Mouse (Mus musculus): ENCODE results near the gene Igf1r. TPM values are rescaled to one million over a fixed set of nuclear protein-coding genes. Genes with fewer than 3 reads are reported as not detected.

Igf1r gene
- polyA plus RNA-seq, 1 experiment from 2014 or later, result 6.8 TPM

GRCm38 (mm10) chr7:68070030-68070429 lies 117.4 kb downstream of the Igf1r start:
- H3K27ac ChIP-seq (replicated peaks), result no peak overlapping the region
- no peaks in the 10 kb centered on the region for H3K9me3 ChIP-seq (ENCODE audit: control insufficient read depth, low read length)
- no peak overlapping the region for H3K4me3 ChIP-seq (ENCODE audit: low read depth, low read length)
- ATAC-seq (ENCODE audit: low FRiP score, low TSS enrichment) (no peak), DNase-seq (ENCODE audit: low spot score) (no peak)
- no peaks in the 10 kb centered on the region for H3K4me1 ChIP-seq (replicated peaks; ENCODE audit: control insufficient read depth, insufficient read depth)
- TF ChIP-seq EP300 (optimal IDR thresholded peaks at IDR 0.05), result no peak
- TF ChIP-seq CTCF (IDR thresholded peaks at IDR 0.05; ENCODE audit: low read depth), result no peak
- no peaks in the 10 kb centered on the region for H3K36me3 ChIP-seq (ENCODE audit: control insufficient read depth, insufficient read depth, low read length)
- H3K27me3 ChIP-seq (ENCODE audit: control insufficient read depth, insufficient read depth, low read length), result no peaks in the 10 kb centered on the region
- WGBS, result 11% methylated on average over 3 of the region's 3 CpGs
- H3K9ac ChIP-seq (ENCODE audit: low read length), result no peak overlapping the region
- no peak overlapping the region for H3K4me2 ChIP-seq (replicated peaks; ENCODE audit: low read depth)

GRCm38 (mm10) chr7:68070626-68071025 lies 118.0 kb downstream of the Igf1r start:
- H3K4me2 ChIP-seq (replicated peaks; ENCODE audit: low read depth), result 0 out of 2 replicates have a peak overlapping the region, but pooled peaks have one; percentile 4

GRCm38 (mm10) chr7:68071050-68071449 lies 118.4 kb downstream of the Igf1r start:
- no peak for DNase-seq (ENCODE audit: low spot score)
- H3K4me1 ChIP-seq (replicated peaks; ENCODE audit: control insufficient read depth, insufficient read depth), result peaks cover 4% of the 10 kb centered on the region; the same call in 1 of the 2 replicates
- H3K27ac ChIP-seq (replicated peaks), result no peak overlapping the region
- no peak overlapping the region for H3K9ac ChIP-seq (ENCODE audit: low read length)
- no peak overlapping the region for H3K4me3 ChIP-seq (ENCODE audit: low read depth, low read length)
- no peaks in the 10 kb centered on the region for H3K27me3 ChIP-seq (ENCODE audit: control insufficient read depth, insufficient read depth, low read length)
- no peak for ATAC-seq (ENCODE audit: low FRiP score, low TSS enrichment)
- TF ChIP-seq CTCF (IDR thresholded peaks at IDR 0.05; ENCODE audit: low read depth) (no peak), EP300 (optimal IDR thresholded peaks at IDR 0.05) (no peak)
- no peaks in the 10 kb centered on the region for H3K9me3 ChIP-seq (ENCODE audit: control insufficient read depth, low read length)
- WGBS, result 89% methylated on average over 3 of the region's 3 CpGs
- no peak overlapping the region for H3K4me2 ChIP-seq (replicated peaks; ENCODE audit: low read depth)
- H3K36me3 ChIP-seq (ENCODE audit: control insufficient read depth, insufficient read depth, low read length), result no peaks in the 10 kb centered on the region

More at GRCm38 (mm10) chr7:68070626-68071025, 118.0 kb downstream of the Igf1r start:
- DNase-seq (ENCODE audit: low spot score) (peak; percentile 86), ATAC-seq (ENCODE audit: low FRiP score, low TSS enrichment) (peak; percentile 63; the same call in 1 of the 2 replicates)
- WGBS, result 8% methylated on average over 7 of the region's 7 CpGs
- peaks cover under 1% of the 10 kb centered on the region; the same call in 1 of the 2 replicates for H3K4me1 ChIP-seq (replicated peaks; ENCODE audit: control insufficient read depth, insufficient read depth)
- H3K9ac ChIP-seq (ENCODE audit: low read length), result no peak overlapping the region
- no peaks in the 10 kb centered on the region for H3K27me3 ChIP-seq (ENCODE audit: control insufficient read depth, insufficient read depth, low read length)
- H3K9me3 ChIP-seq (ENCODE audit: control insufficient read depth, low read length), result no peaks in the 10 kb centered on the region
- no peak overlapping the region for H3K27ac ChIP-seq (replicated peaks)
- no peak overlapping the region for H3K4me3 ChIP-seq (ENCODE audit: low read depth, low read length)
- no peaks in the 10 kb centered on the region for H3K36me3 ChIP-seq (ENCODE audit: control insufficient read depth, insufficient read depth, low read length)
- TF ChIP-seq EP300 (optimal IDR thresholded peaks at IDR 0.05), result no peak
- TF ChIP-seq CTCF (IDR thresholded peaks at IDR 0.05; ENCODE audit: low read depth), result peak; percentile 56

- H3K4me1 ChIP-seq (replicated peaks; ENCODE audit: control insufficient read depth, insufficient read depth), result peaks cover 4% of the 10 kb centered on the region; the same call in 1 of the 2 replicates
- no peak overlapping the region for H3K9ac ChIP-seq (ENCODE audit: low read length)
- TF ChIP-seq CTCF (IDR thresholded peaks at IDR 0.05; ENCODE audit: low read depth), result no peak
- no peak for TF ChIP-seq EP300 (optimal IDR thresholded peaks at IDR 0.05)
- DNase-seq (ENCODE audit: low spot score), result no peak
- no peak for ATAC-seq (ENCODE audit: low FRiP score, low TSS enrichment)
- H3K27me3 ChIP-seq (ENCODE audit: control insufficient read depth, insufficient read depth, low read length), result no peaks in the 10 kb centered on the region
- no peak overlapping the region for H3K27ac ChIP-seq (replicated peaks)
- no peaks in the 10 kb centered on the region for H3K9me3 ChIP-seq (ENCODE audit: control insufficient read depth, low read length)
- no peak overlapping the region for H3K4me3 ChIP-seq (ENCODE audit: low read depth, low read length)
- WGBS, result 91% methylated on average over 11 of the region's 11 CpGs
- no peaks in the 10 kb centered on the region for H3K36me3 ChIP-seq (ENCODE audit: control insufficient read depth, insufficient read depth, low read length)
- no peak overlapping the region for H3K4me2 ChIP-seq (replicated peaks; ENCODE audit: low read depth)
These were observed 119.1 kb downstream of the Igf1r start for GRCm38 (mm10) chr7:68071749-68072148.

- Histone ChIP-seq H3K36me3 (ENCODE audit: control insufficient read depth, insufficient read depth, low read length) (no peaks in the 10 kb centered on the region), H3K9me3 (ENCODE audit: control insufficient read depth, low read length) (no peaks in the 10 kb centered on the region), H3K4me2 (replicated peaks; ENCODE audit: low read depth) (0 out of 2 replicates have a peak overlapping the region, but pooled peaks have one; percentile 1), H3K4me3 (ENCODE audit: low read depth, low read length) (no peak overlapping the region), H3K27me3 (ENCODE audit: control insufficient read depth, insufficient read depth, low read length) (no peaks in the 10 kb centered on the region), H3K4me1 (replicated peaks; ENCODE audit: control insufficient read depth, insufficient read depth) (peaks cover 4% of the 10 kb centered on the region; the same call in 1 of the 2 replicates), H3K9ac (ENCODE audit: low read length) (no peak overlapping the region), H3K27ac (replicated peaks) (peak overlapping the region; percentile 20)
- TF ChIP-seq EP300 (optimal IDR thresholded peaks at IDR 0.05), result no peak
- no peak for TF ChIP-seq CTCF (IDR thresholded peaks at IDR 0.05; ENCODE audit: low read depth)
- DNase-seq (ENCODE audit: low spot score) (peak; percentile 56), ATAC-seq (ENCODE audit: low FRiP score, low TSS enrichment) (peak; percentile 69)
- 84% methylated on average over 14 of the region's 14 CpGs for WGBS
These were observed 120.2 kb downstream of the Igf1r start for GRCm38 (mm10) chr7:68072524-68073459.

- Histone ChIP-seq H3K27me3 (ENCODE audit: control insufficient read depth, insufficient read depth, low read length) (no peaks in the 10 kb centered on the region), H3K36me3 (ENCODE audit: control insufficient read depth, insufficient read depth, low read length) (no peaks in the 10 kb centered on the region), H3K9ac (ENCODE audit: low read length) (no peak overlapping the region), H3K4me2 (replicated peaks; ENCODE audit: low read depth) (no peak overlapping the region), H3K4me1 (replicated peaks; ENCODE audit: control insufficient read depth, insufficient read depth) (peaks cover 4% of the 10 kb centered on the region; the same call in 1 of the 2 replicates), H3K9me3 (ENCODE audit: control insufficient read depth, low read length) (no peaks in the 10 kb centered on the region), H3K27ac (replicated peaks) (peak overlapping the region; percentile 20; the same call in 1 of the 2 replicates), H3K4me3 (ENCODE audit: low read depth, low read length) (no peak overlapping the region)
- peak; percentile 87 for ATAC-seq (ENCODE audit: low FRiP score, low TSS enrichment)
- TF ChIP-seq CTCF (IDR thresholded peaks at IDR 0.05; ENCODE audit: low read depth) (no peak), EP300 (optimal IDR thresholded peaks at IDR 0.05) (no peak)
- WGBS, result 30% methylated on average over 8 of the region's 8 CpGs
- DNase-seq (ENCODE audit: low spot score), result peak; percentile 65
These were observed 120.8 kb downstream of the Igf1r start for GRCm38 (mm10) chr7:68073460-68073806.
